In genomic region chr13:112381476-112381875, GRCm38 (mm10) we compare ENCODE assay signal across 19 mouse cellular contexts.
"Had no signal": no experiment of that assay in that cellular context is flagged by ENCODE, and none has a peak within 500 bp of the region (broad histone marks: within the 10 kb centered on the region; RNA-seq: fewer than 3 reads in every experiment).

No protein-coding gene starts in this region.

- H3K4me2 ChIP-seq: liver, embryonic 15.5 days; lung, embryonic 15.5 days; midbrain, embryonic 12.5 days; neural tube, embryonic 12.5 days had no signal

- H3K27me3 ChIP-seq: liver, embryonic 15.5 days; lung, embryonic 15.5 days; megakaryocyte, embryonic 14.5 days; midbrain, embryonic 12.5 days; neural tube, embryonic 12.5 days had no signal

- DNase-seq: liver, postnatal 0 days; lung, adult 2 months; lung, postnatal 14 days; lung, postnatal 36 days; midbrain, embryonic 14.5 days; right cerebral cortex, postnatal 25 days; right cerebral cortex, postnatal 4 days; spleen, adult 18-20 months; thymus, adult 2 months; thymus, postnatal 25 days; thymus, postnatal 4 days had no signal

- ATAC-seq: liver, postnatal 0 days; lung, postnatal 0 days; midbrain, embryonic 16.5 days had no signal

- H3K4me1 ChIP-seq: liver, embryonic 15.5 days; midbrain, embryonic 12.5 days; neural tube, embryonic 12.5 days had no signal

- H3K9ac ChIP-seq: liver, embryonic 15.5 days; liver, postnatal 0 days; lung, embryonic 15.5 days; midbrain, embryonic 12.5 days; neural tube, embryonic 12.5 days had no signal

- H3K27ac ChIP-seq: liver, embryonic 15.5 days; lung, embryonic 15.5 days; macrophage; midbrain, embryonic 12.5 days; neural tube, embryonic 12.5 days had no signal

- H3K4me3 ChIP-seq: liver, embryonic 15.5 days; lung, embryonic 15.5 days; megakaryocyte, embryonic 14.5 days; midbrain, embryonic 12.5 days; neural tube, embryonic 12.5 days had no signal

- H3K9me3 ChIP-seq: liver, embryonic 15.5 days; lung, embryonic 15.5 days; megakaryocyte, embryonic 14.5 days; midbrain, embryonic 12.5 days; neural tube, embryonic 12.5 days had no signal

- H3K36me3 ChIP-seq: liver, embryonic 15.5 days; lung, embryonic 15.5 days; midbrain, embryonic 12.5 days; neural tube, embryonic 12.5 days had no signal
